Mouse (Mus musculus) left cerebral cortex, adult 9 months (tissue): ENCODE results near the gene Pglyrp1.

ENCODE experiments used
- DNase-seq, 2 experiments: peaks; one replicate each; pipeline ENCODE4 v3.0.0; 2022; ENCODE audit warnings: low spot score in 2 of 2

Gene Pglyrp1

GRCm38 (mm10) chr7:18926041-18926790, 55.1 kb downstream of the Pglyrp1 start:
- no peak for DNase-seq

GRCm38 (mm10) chr7:18926911-18927310, 55.8 kb downstream of the Pglyrp1 start:
- DNase-seq, result no peak

GRCm38 (mm10) chr7:18927759-18928158, 56.6 kb downstream of the Pglyrp1 start:
- DNase-seq, result no peak
